Mouse (Mus musculus) kidney, embryonic 15.5 days (tissue): Measurements from ENCODE around the gene Myo16. TPM values are rescaled to one million over a fixed set of nuclear protein-coding genes. Genes with fewer than 3 reads are reported as not detected.

Experiments
- ATAC-seq: fragments of 200-750 bp; cut with Nextera tagmentation; replicated peaks from 2 replicates; pipeline ENCODE4 v1.8.0; 2017; ENCODE audit warnings: moderate TSS enrichment; ENCODE audit not compliant: low FRiP score
- H3K27ac ChIP-seq: fragments of 300-500 bp; sonication (generic); 2 replicates; pipeline ENCODE4 v1.5.1; 2015; ENCODE audit warnings: mild to moderate bottlenecking, inconsistent platforms
- H3K27me3 ChIP-seq: fragments of 300-500 bp; sonication (generic); 2 replicates; pipeline ENCODE4 v1.6.1; 2015; ENCODE audit warnings: inconsistent platforms
- H3K36me3 ChIP-seq: fragments of 300-500 bp; sonication (generic); 2 replicates; pipeline ENCODE4 v1.6.1; 2015; ENCODE audit warnings: inconsistent platforms
- H3K4me1 ChIP-seq: fragments of 300-500 bp; sonication (generic); 2 replicates; pipeline ENCODE4 v1.6.1; 2015; ENCODE audit warnings: inconsistent platforms
- H3K4me2 ChIP-seq: fragments of 300-500 bp; sonication (generic); 2 replicates; pipeline ENCODE4 v1.6.1; 2015; ENCODE audit warnings: moderate library complexity, mild to moderate bottlenecking, inconsistent platforms
- H3K4me3 ChIP-seq: fragments of 300-500 bp; sonication (generic); replicated peaks from 2 replicates; pipeline ENCODE4 v1.5.1; 2015; ENCODE audit warnings: mild to moderate bottlenecking, inconsistent platforms
- H3K9ac ChIP-seq: fragments of 300-500 bp; sonication (generic); 2 replicates; pipeline ENCODE4 v1.6.1; 2015; ENCODE audit warnings: mild to moderate bottlenecking, inconsistent platforms
- H3K9me3 ChIP-seq: fragments of 300-500 bp; sonication (generic); replicated peaks from 2 replicates; pipeline ENCODE4 v1.6.1; 2016; ENCODE audit warnings: inconsistent platforms
- WGBS: fragments of 180-500 bp; shearing (Covaris S2); methylation state at CpG from one replicate; pipeline ENCODE4 v1.1.7; 2015; ENCODE audit warnings: mixed read lengths; 5-methylcytosine and 5-hydroxymethylcytosine counted together
- polyA plus RNA-seq: library from polyadenylated mRNA; unstranded; fragments of >200 nt; fragmentation: Nextera tagmentation; extraction: Ambion mirVana; gene quantifications from 2 replicates; pipeline ENCODE4 v1.2.1, GENCODE M21; 2015

Myo16 gene
- polyA plus RNA-seq, 1 experiment from 2014 or later: 0.34 TPM

- H3K27me3 ChIP-seq: no peaks in the 10 kb centered on the region; the same call in none of the 2 replicates
- H3K9me3 ChIP-seq: no peaks in the 10 kb centered on the region
- H3K4me2 ChIP-seq: no peak overlapping the region
- no peak overlapping the region for H3K9ac ChIP-seq
- no peak overlapping the region for H3K4me3 ChIP-seq
- ATAC-seq: no peak
- WGBS: 82% methylated on average over 2 of the region's 2 CpGs
- peaks cover 9% of the 10 kb centered on the region; the same call in 1 of the 2 replicates for H3K4me1 ChIP-seq
- H3K27ac ChIP-seq: no peak overlapping the region
- H3K36me3 ChIP-seq: no peaks in the 10 kb centered on the region
Measured at GRCm38 (mm10) chr8:10310470-10310869, 156.8 kb downstream of the Myo16 start.

GRCm38 (mm10) chr8:10312316-10312715 is 158.6 kb downstream of the Myo16 start:
- no peaks in the 10 kb centered on the region for H3K9me3 ChIP-seq
- H3K9ac ChIP-seq: no peak overlapping the region
- no peaks in the 10 kb centered on the region for H3K36me3 ChIP-seq
- H3K4me2 ChIP-seq: no peak overlapping the region
- no peak overlapping the region for H3K4me3 ChIP-seq
- peaks cover 9% of the 10 kb centered on the region; the same call in 1 of the 2 replicates for H3K4me1 ChIP-seq
- ATAC-seq: no peak
- peaks cover 3% of the 10 kb centered on the region for H3K27me3 ChIP-seq
- WGBS: 53% methylated on average over 10 of the region's 10 CpGs
- H3K27ac ChIP-seq: no peak overlapping the region

GRCm38 (mm10) chr8:10316201-10316600 is 162.5 kb downstream of the Myo16 start:
- Histone ChIP-seq H3K27me3 (peaks cover 3% of the 10 kb centered on the region; the same call in 1 of the 2 replicates), H3K36me3 (no peaks in the 10 kb centered on the region), H3K4me2 (no peak overlapping the region), H3K4me3 (no peak overlapping the region), H3K9ac (no peak overlapping the region), H3K27ac (no peak overlapping the region), H3K9me3 (no peaks in the 10 kb centered on the region), H3K4me1 (no peaks in the 10 kb centered on the region)
- ATAC-seq: no peak
- WGBS: 70% methylated on average over 5 of the region's 5 CpGs

- no peak for ATAC-seq
- Histone ChIP-seq H3K36me3 (no peaks in the 10 kb centered on the region), H3K4me2 (no peak overlapping the region), H3K4me3 (no peak overlapping the region), H3K27me3 (peaks cover 3% of the 10 kb centered on the region; the same call in 1 of the 2 replicates), H3K27ac (no peak overlapping the region), H3K4me1 (no peaks in the 10 kb centered on the region), H3K9me3 (no peaks in the 10 kb centered on the region), H3K9ac (no peak overlapping the region)
- 81% methylated on average over 7 of the region's 7 CpGs for WGBS
Measured at GRCm38 (mm10) chr8:10318103-10318502, 164.4 kb downstream of the Myo16 start.

GRCm38 (mm10) chr8:10350451-10350850 is 196.7 kb downstream of the Myo16 start:
- no peaks in the 10 kb centered on the region for H3K27me3 ChIP-seq
- no peak overlapping the region for H3K27ac ChIP-seq
- H3K4me2 ChIP-seq: no peak overlapping the region
- 0 out of 2 replicates have a peak, but pooled peaks cover under 1% of the 10 kb centered on the region for H3K4me1 ChIP-seq
- no peaks in the 10 kb centered on the region for H3K36me3 ChIP-seq
- 89% methylated on average over 1 of the region's 1 CpGs for WGBS
- no peak overlapping the region for H3K4me3 ChIP-seq
- H3K9me3 ChIP-seq: no peaks in the 10 kb centered on the region
- ATAC-seq: no peak
- no peak overlapping the region for H3K9ac ChIP-seq

- Histone ChIP-seq H3K27ac (no peak overlapping the region), H3K27me3 (no peaks in the 10 kb centered on the region), H3K4me1 (0 out of 2 replicates have a peak, but pooled peaks cover 2% of the 10 kb centered on the region), H3K9me3 (no peaks in the 10 kb centered on the region), H3K4me3 (no peak overlapping the region), H3K36me3 (no peaks in the 10 kb centered on the region), H3K4me2 (no peak overlapping the region), H3K9ac (no peak overlapping the region)
- no peak for ATAC-seq
- 75% methylated on average over 4 of the region's 4 CpGs for WGBS
Measured at GRCm38 (mm10) chr8:10358711-10359110, 205.0 kb downstream of the Myo16 start.

- ATAC-seq: no peak
- H3K4me3 ChIP-seq: no peak overlapping the region
Measured at GRCm38 (mm10) chr8:10362949-10363348, 209.2 kb downstream of the Myo16 start.

GRCm38 (mm10) chr8:10363654-10364406 is 210.1 kb downstream of the Myo16 start:
- H3K4me3 ChIP-seq: no peak overlapping the region
- H3K4me2 ChIP-seq: no peak overlapping the region
- 34% methylated on average over 13 of the region's 13 CpGs for WGBS
- 0 out of 2 replicates have a peak, but pooled peaks cover 8% of the 10 kb centered on the region for H3K4me1 ChIP-seq
- no peaks in the 10 kb centered on the region for H3K36me3 ChIP-seq
- no peak overlapping the region for H3K9ac ChIP-seq
- H3K27me3 ChIP-seq: no peaks in the 10 kb centered on the region
- H3K9me3 ChIP-seq: no peaks in the 10 kb centered on the region
- peak; percentile 64 for ATAC-seq
- no peak overlapping the region for H3K27ac ChIP-seq

More at GRCm38 (mm10) chr8:10362949-10363348, 209.2 kb downstream of the Myo16 start:
- Histone ChIP-seq H3K4me1 (0 out of 2 replicates have a peak, but pooled peaks cover 8% of the 10 kb centered on the region), H3K9me3 (no peaks in the 10 kb centered on the region), H3K4me2 (no peak overlapping the region), H3K36me3 (no peaks in the 10 kb centered on the region), H3K27ac (no peak overlapping the region), H3K27me3 (no peaks in the 10 kb centered on the region), H3K9ac (no peak overlapping the region)
- 92% methylated on average over 2 of the region's 2 CpGs for WGBS

GRCm38 (mm10) chr8:10366141-10366540 is 212.4 kb downstream of the Myo16 start:
- H3K4me1 ChIP-seq: 0 out of 2 replicates have a peak, but pooled peaks cover 8% of the 10 kb centered on the region
- H3K27me3 ChIP-seq: no peaks in the 10 kb centered on the region; the same call in 1 of the 2 replicates
- H3K27ac ChIP-seq: no peak overlapping the region
- ATAC-seq: no peak
- no peak overlapping the region for H3K9ac ChIP-seq
- H3K9me3 ChIP-seq: no peaks in the 10 kb centered on the region
- H3K4me3 ChIP-seq: no peak overlapping the region
- 72% methylated on average over 9 of the region's 9 CpGs for WGBS
- no peaks in the 10 kb centered on the region for H3K36me3 ChIP-seq
- H3K4me2 ChIP-seq: no peak overlapping the region

- no peaks in the 10 kb centered on the region for H3K9me3 ChIP-seq
- ATAC-seq: no peak
- 87% methylated on average over 2 of the region's 2 CpGs for WGBS
- no peak overlapping the region for H3K4me2 ChIP-seq
- no peak overlapping the region for H3K4me3 ChIP-seq
- H3K27me3 ChIP-seq: no peaks in the 10 kb centered on the region; the same call in 1 of the 2 replicates
- no peak overlapping the region for H3K27ac ChIP-seq
- no peaks in the 10 kb centered on the region for H3K4me1 ChIP-seq
- no peak overlapping the region for H3K9ac ChIP-seq
- H3K36me3 ChIP-seq: no peaks in the 10 kb centered on the region
Measured at GRCm38 (mm10) chr8:10372571-10372970, 218.9 kb downstream of the Myo16 start.

- H3K27ac ChIP-seq: no peak overlapping the region
- H3K36me3 ChIP-seq: no peaks in the 10 kb centered on the region
- H3K4me3 ChIP-seq: no peak overlapping the region
- H3K4me2 ChIP-seq: no peak overlapping the region
- no peaks in the 10 kb centered on the region for H3K27me3 ChIP-seq
- WGBS: 65% methylated on average over 1 of the region's 1 CpGs
- H3K9me3 ChIP-seq: no peaks in the 10 kb centered on the region
- ATAC-seq: no peak
- no peaks in the 10 kb centered on the region for H3K4me1 ChIP-seq
- no peak overlapping the region for H3K9ac ChIP-seq
Measured at GRCm38 (mm10) chr8:10387143-10387542, 233.4 kb downstream of the Myo16 start.

- no peak overlapping the region for H3K9ac ChIP-seq
- H3K4me1 ChIP-seq: no peaks in the 10 kb centered on the region
- H3K4me2 ChIP-seq: no peak overlapping the region
- no peak for ATAC-seq
- no peak overlapping the region for H3K27ac ChIP-seq
- H3K27me3 ChIP-seq: no peaks in the 10 kb centered on the region
- H3K4me3 ChIP-seq: no peak overlapping the region
- H3K9me3 ChIP-seq: no peaks in the 10 kb centered on the region
- no peaks in the 10 kb centered on the region for H3K36me3 ChIP-seq
- 81% methylated on average over 7 of the region's 7 CpGs for WGBS
Measured at GRCm38 (mm10) chr8:10391096-10391683, 237.5 kb downstream of the Myo16 start.
